Mouse (Mus musculus) kidney, postnatal 0 days (tissue): ENCODE results near the gene Sh2d5. TPM values are rescaled to one million over a fixed set of nuclear protein-coding genes. Genes with fewer than 3 reads are reported as not detected.

ENCODE experiments used
- ATAC-seq: fragments of 200-750 bp; cut with Nextera tagmentation; replicated peaks from 2 replicates; pipeline ENCODE4 v1.8.0; 2017; ENCODE audit warnings: low read depth, moderate number of reproducible peaks, moderate TSS enrichment, moderate library complexity; ENCODE audit not compliant: low FRiP score
- DNase-seq: peaks from one replicate; pipeline ENCODE4 v3.0.0-alpha.2; 2016; ENCODE audit warnings: low spot score
- H3K27ac ChIP-seq: fragments of 300-500 bp; sonication (generic); 2 replicates; pipeline ENCODE4 v1.5.1; 2014; ENCODE audit warnings: mild to moderate bottlenecking
- H3K27me3 ChIP-seq: fragments of 300-500 bp; sonication (generic); 2 replicates; pipeline ENCODE4 v1.6.1; 2014; ENCODE audit warnings: low read length, mixed read lengths; ENCODE audit not compliant: insufficient read depth
- H3K36me3 ChIP-seq: fragments of 300-500 bp; sonication (generic); 2 replicates; pipeline ENCODE4 v1.6.1; 2014; ENCODE audit warnings: low read length, mixed read lengths; ENCODE audit not compliant: insufficient read depth
- H3K4me1 ChIP-seq: fragments of 300-500 bp; sonication (generic); replicated peaks from 2 replicates; pipeline ENCODE4 v1.6.1; 2014; ENCODE audit warnings: antibody characterized with exemption, low read length, mixed read lengths; ENCODE audit not compliant: insufficient read depth
- H3K4me2 ChIP-seq: fragments of 300-500 bp; sonication (generic); 2 replicates; pipeline ENCODE4 v1.6.1; 2014; ENCODE audit warnings: mild to moderate bottlenecking, low read length, moderate library complexity, mixed read lengths
- H3K4me3 ChIP-seq: fragments of 300-500 bp; sonication (generic); replicated peaks from 2 replicates; pipeline ENCODE4 v1.5.1; 2014; ENCODE audit warnings: low read depth, low read length
- H3K9ac ChIP-seq: fragments of 300-500 bp; sonication (generic); 2 replicates; pipeline ENCODE4 v1.6.1; 2014; ENCODE audit warnings: low read depth, low read length
- H3K9me3 ChIP-seq: fragments of 300-500 bp; sonication (generic); replicated peaks from 2 replicates; pipeline ENCODE4 v1.6.1; 2016; ENCODE audit warnings: low read length, inconsistent platforms, mixed read lengths
- CTCF ChIP-seq: IDR thresholded peaks from 2 replicates; pipeline ENCODE4 v1.5.1; 2016; ENCODE audit warnings: antibody characterized with exemption, low read depth, mild to moderate bottlenecking, moderate library complexity
- WGBS: fragments of 180-500 bp; shearing (Covaris S2); extraction: QIAGEN DNeasy Blood & Tissue Kit; methylation state at CpG from one replicate; pipeline ENCODE4 v1.1.7; 2014; 5-methylcytosine and 5-hydroxymethylcytosine counted together
- polyA plus RNA-seq: library from polyadenylated mRNA; unstranded; fragments of >200 nt; fragmentation: Nextera tagmentation; extraction: Ambion mirVana; gene quantifications from 2 replicates; pipeline ENCODE4 v1.2.1, GENCODE M21; 2015

Gene Sh2d5
- polyA plus RNA-seq, 1 experiment from 2014 or later, result 0.42 TPM

- Histone ChIP-seq H3K4me1 (no peaks in the 10 kb centered on the region), H3K27ac (no peak overlapping the region), H3K4me2 (no peak overlapping the region), H3K36me3 (no peaks in the 10 kb centered on the region), H3K9me3 (no peaks in the 10 kb centered on the region), H3K27me3 (no peaks in the 10 kb centered on the region), H3K9ac (no peak overlapping the region), H3K4me3 (no peak overlapping the region)
- TF ChIP-seq CTCF, result no peak
- ATAC-seq (no peak), DNase-seq (no peak)
- 55% methylated on average over 7 of the region's 7 CpGs for WGBS
Measured at GRCm38 (mm10) chr4:138278346-138278745, 28.1 kb downstream of the Sh2d5 start.

GRCm38 (mm10) chr4:138282834-138283233 lies 32.6 kb downstream of the Sh2d5 start:
- no peaks in the 10 kb centered on the region for H3K4me1 ChIP-seq
- WGBS, result 28% methylated on average over 4 of the region's 4 CpGs
- TF ChIP-seq CTCF, result peak; percentile 100
- H3K9me3 ChIP-seq, result no peaks in the 10 kb centered on the region
- no peak overlapping the region for H3K9ac ChIP-seq
- no peaks in the 10 kb centered on the region for H3K36me3 ChIP-seq
- ATAC-seq (peak; percentile 59), DNase-seq (peak; percentile 97)
- H3K27ac ChIP-seq, result no peak overlapping the region
- no peak overlapping the region for H3K4me2 ChIP-seq
- H3K27me3 ChIP-seq, result no peaks in the 10 kb centered on the region
- no peak overlapping the region for H3K4me3 ChIP-seq

DNA sequence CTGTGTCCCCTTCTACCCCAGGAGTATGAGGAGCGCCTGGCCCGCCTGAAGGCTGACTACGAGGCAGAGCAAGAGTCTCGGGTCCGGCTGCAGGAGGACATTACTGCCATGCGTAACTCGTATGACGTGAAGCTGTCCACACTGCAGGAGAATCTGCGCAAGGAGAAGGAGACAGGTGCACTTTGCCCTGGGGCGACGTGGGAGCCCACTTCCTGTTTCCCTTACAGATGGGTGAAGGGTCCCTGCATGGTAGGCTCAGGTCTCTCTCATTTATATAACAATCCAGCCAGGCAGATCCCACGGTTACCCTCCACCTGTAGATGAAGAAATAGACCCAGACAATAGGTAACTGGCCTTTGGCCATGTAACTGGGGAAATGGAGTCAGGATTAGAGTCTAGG lies 36.2 kb downstream of the Sh2d5 start:
- Histone ChIP-seq H3K9ac (no peak overlapping the region), H3K36me3 (no peaks in the 10 kb centered on the region), H3K4me3 (no peak overlapping the region), H3K27ac (no peak overlapping the region), H3K4me1 (no peaks in the 10 kb centered on the region), H3K9me3 (no peaks in the 10 kb centered on the region), H3K27me3 (no peaks in the 10 kb centered on the region), H3K4me2 (no peak overlapping the region)
- ATAC-seq, result no peak
- TF ChIP-seq CTCF, result no peak
- 79% methylated on average over 12 of the region's 12 CpGs for WGBS
- no peak for DNase-seq

- Histone ChIP-seq H3K27ac (no peak overlapping the region), H3K36me3 (no peaks in the 10 kb centered on the region), H3K4me1 (no peaks in the 10 kb centered on the region), H3K9me3 (no peaks in the 10 kb centered on the region), H3K9ac (no peak overlapping the region), H3K4me3 (no peak overlapping the region), H3K4me2 (no peak overlapping the region), H3K27me3 (no peaks in the 10 kb centered on the region)
- DNase-seq, result no peak
- no peak for ATAC-seq
- WGBS, result 87% methylated on average over 7 of the region's 7 CpGs
- no peak for TF ChIP-seq CTCF
Measured at GRCm38 (mm10) chr4:138288691-138289090, 38.5 kb downstream of the Sh2d5 start.

GRCm38 (mm10) chr4:138292028-138292427 lies 41.8 kb downstream of the Sh2d5 start:
- no peaks in the 10 kb centered on the region for H3K36me3 ChIP-seq
- no peak overlapping the region for H3K27ac ChIP-seq
- 86% methylated on average over 13 of the region's 13 CpGs for WGBS

GRCm38 (mm10) chr4:138293261-138293948 lies 43.2 kb downstream of the Sh2d5 start:
- DNase-seq, result no peak
- no peaks in the 10 kb centered on the region for H3K27me3 ChIP-seq
- H3K9me3 ChIP-seq, result no peaks in the 10 kb centered on the region
- no peak for ATAC-seq
- H3K36me3 ChIP-seq, result no peaks in the 10 kb centered on the region
- 69% methylated on average over 18 of the region's 18 CpGs for WGBS
- H3K4me2 ChIP-seq, result no peak overlapping the region
- no peak overlapping the region for H3K9ac ChIP-seq
- no peak overlapping the region for H3K27ac ChIP-seq
- no peak for TF ChIP-seq CTCF
- no peak overlapping the region for H3K4me3 ChIP-seq
- no peaks in the 10 kb centered on the region for H3K4me1 ChIP-seq

More at GRCm38 (mm10) chr4:138292028-138292427, 41.8 kb downstream of the Sh2d5 start:
- Histone ChIP-seq H3K9me3 (no peaks in the 10 kb centered on the region), H3K27me3 (no peaks in the 10 kb centered on the region), H3K4me3 (no peak overlapping the region), H3K4me1 (no peaks in the 10 kb centered on the region), H3K9ac (no peak overlapping the region), H3K4me2 (no peak overlapping the region)
- ATAC-seq (no peak), DNase-seq (no peak)
- no peak for TF ChIP-seq CTCF

DNA sequence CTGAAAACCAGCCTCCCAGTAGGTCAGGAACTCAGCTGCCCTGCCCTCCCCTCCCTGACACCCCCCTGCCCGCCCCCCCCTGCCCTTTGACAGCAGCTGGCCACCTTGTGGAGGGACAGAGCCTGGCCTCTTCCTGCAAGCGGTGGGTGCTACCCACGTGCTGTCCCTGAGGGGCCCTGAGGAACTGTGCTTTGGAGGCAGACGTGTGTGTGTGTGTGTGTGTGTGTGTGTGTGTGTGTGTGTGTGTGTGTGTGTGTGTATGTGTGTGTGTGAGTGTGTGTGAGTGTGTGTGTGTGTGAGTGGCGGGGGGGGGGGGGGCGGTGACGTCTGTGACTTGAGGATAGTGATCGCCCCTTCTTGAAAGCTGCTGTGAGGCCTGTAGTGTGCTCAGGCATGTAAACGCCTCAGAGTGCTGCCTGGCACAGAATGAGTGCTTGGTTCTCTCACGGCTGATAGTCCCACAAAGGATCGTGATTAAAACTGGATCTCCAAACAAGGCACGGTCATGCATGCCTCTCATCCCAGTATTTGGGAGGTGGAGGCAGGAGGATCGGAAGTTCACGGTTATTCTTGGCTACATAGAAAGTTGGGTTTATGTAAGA lies 43.8 kb downstream of the Sh2d5 start:
- no peaks in the 10 kb centered on the region for H3K27me3 ChIP-seq
- H3K36me3 ChIP-seq, result no peaks in the 10 kb centered on the region
- H3K9me3 ChIP-seq, result no peaks in the 10 kb centered on the region
- no peaks in the 10 kb centered on the region for H3K4me1 ChIP-seq
- 80% methylated on average over 11 of the region's 14 CpGs for WGBS
- no peak overlapping the region for H3K27ac ChIP-seq
- no peak overlapping the region for H3K9ac ChIP-seq
- DNase-seq (no peak), ATAC-seq (no peak)
- H3K4me2 ChIP-seq, result no peak overlapping the region
- H3K4me3 ChIP-seq, result no peak overlapping the region
- TF ChIP-seq CTCF, result no peak
